Mouse (Mus musculus) liver, postnatal 0 days (tissue): ENCODE measurements at regions not wholly inside any gene's neighbourhood (a gene's known extent, or its start where the extent isn't known, plus 50 kb on each side); places are given as distances from the start of the nearest gene placed in this dataset.
A peak's percentile ranks its signal among the peaks of the same experiment; 100 is the strongest.

Experiments used
- ATAC-seq: fragments of 200-750 bp; cut with Nextera tagmentation; 2 replicates; pipeline ENCODE4 v1.8.0; 2017; ENCODE audit warnings: mild to moderate bottlenecking, moderate library complexity
- DNase-seq: peaks from one replicate; pipeline ENCODE4 v3.0.0-alpha.2; 2016
- H3K27ac ChIP-seq: fragments of 300-500 bp; sonication (generic); 2 replicates; pipeline ENCODE4 v1.5.1; 2014; ENCODE audit warnings: antibody characterized with exemption, moderate library complexity, mild to moderate bottlenecking, low read depth
- H3K27me3 ChIP-seq: fragments of 300-500 bp; sonication (generic); 2 replicates; pipeline ENCODE4 v1.6.1; 2014; ENCODE audit warnings: low read length, control low read depth, mixed read lengths; ENCODE audit not compliant: insufficient read depth
- H3K36me3 ChIP-seq: fragments of 300-500 bp; sonication (generic); replicated peaks from 2 replicates; pipeline ENCODE4 v1.6.1; 2014; ENCODE audit warnings: mild to moderate bottlenecking, control low read depth, low read length, moderate library complexity, mixed read lengths; ENCODE audit not compliant: insufficient read depth
- H3K4me1 ChIP-seq: fragments of 300-500 bp; sonication (generic); 2 replicates; pipeline ENCODE4 v1.6.1; 2014; ENCODE audit warnings: antibody characterized with exemption, mild to moderate bottlenecking, control low read depth; ENCODE audit not compliant: insufficient read depth
- H3K4me2 ChIP-seq: fragments of 300-500 bp; sonication (generic); 2 replicates; pipeline ENCODE4 v1.6.1; 2014; ENCODE audit warnings: low read depth, mild to moderate bottlenecking, low read length, moderate library complexity, mixed read lengths
- H3K4me3 ChIP-seq: fragments of 300-500 bp; sonication (generic); 2 replicates; pipeline ENCODE4 v1.5.1; 2014; ENCODE audit warnings: low read depth, low read length
- H3K9ac ChIP-seq: fragments of 300-500 bp; sonication (generic); replicated peaks from 2 replicates; pipeline ENCODE4 v1.6.1; 2014; ENCODE audit warnings: mild to moderate bottlenecking, moderate library complexity
- H3K9me3 ChIP-seq: fragments of 300-500 bp; sonication (generic); 2 replicates; pipeline ENCODE4 v1.6.1; 2016; ENCODE audit warnings: mild to moderate bottlenecking, control low read depth, low read length, mixed read lengths
- CTCF ChIP-seq: sonication (generic); IDR thresholded peaks from 2 replicates; pipeline ENCODE4 v1.5.1; 2016; ENCODE audit warnings: antibody characterized with exemption, low read depth
- EP300 ChIP-seq: IDR thresholded peaks from 2 replicates; pipeline ENCODE4 v1.6.1; 2016; ENCODE audit warnings: antibody characterized with exemption, low read depth, mild to moderate bottlenecking
- WGBS: fragments of 180-500 bp; shearing (Covaris S2); extraction: QIAGEN DNeasy Blood & Tissue Kit; methylation state at CpG from one replicate; pipeline ENCODE4 v1.1.7; 2014; ENCODE audit not compliant: insufficient replicate concordance; 5-methylcytosine and 5-hydroxymethylcytosine counted together

GRCm38 (mm10) chr10:92162473-92163011 is 559.7 kb downstream of the Nedd1 start:
- no peaks in the 10 kb centered on the region for H3K36me3 ChIP-seq
- H3K9ac ChIP-seq: no peak overlapping the region
- ATAC-seq (no peak), DNase-seq (peak; percentile 14)
- H3K27me3 ChIP-seq: peaks cover 4% of the 10 kb centered on the region; the same call in 1 of the 2 replicates
- no peak for TF ChIP-seq EP300
- H3K9me3 ChIP-seq: no peaks in the 10 kb centered on the region
- 2% methylated on average over 29 of the region's 29 CpGs for WGBS
- H3K4me3 ChIP-seq: 0 out of 2 replicates have a peak overlapping the region, but pooled peaks have one; percentile 5
- peak overlapping the region; percentile 45 for H3K4me2 ChIP-seq
- H3K27ac ChIP-seq: no peak overlapping the region
- H3K4me1 ChIP-seq: 0 out of 2 replicates have a peak, but pooled peaks cover 6% of the 10 kb centered on the region

- TF ChIP-seq EP300 (no peak), CTCF (no peak)
- Histone ChIP-seq H3K27me3 (peaks cover 4% of the 10 kb centered on the region; the same call in 1 of the 2 replicates), H3K4me2 (no peak overlapping the region), H3K9ac (no peak overlapping the region), H3K9me3 (no peaks in the 10 kb centered on the region), H3K36me3 (no peaks in the 10 kb centered on the region), H3K27ac (no peak overlapping the region), H3K4me1 (0 out of 2 replicates have a peak, but pooled peaks cover 6% of the 10 kb centered on the region), H3K4me3 (no peak overlapping the region)
- WGBS: 22% methylated on average over 9 of the region's 9 CpGs
- ATAC-seq (no peak), DNase-seq (no peak)
Observed at GRCm38 (mm10) chr10:92161501-92161900, 560.7 kb downstream of the Nedd1 start.

- Histone ChIP-seq H3K4me2 (no peak overlapping the region), H3K27me3 (no peaks in the 10 kb centered on the region), H3K9ac (no peak overlapping the region), H3K36me3 (no peaks in the 10 kb centered on the region), H3K4me3 (no peak overlapping the region), H3K4me1 (no peaks in the 10 kb centered on the region), H3K9me3 (no peaks in the 10 kb centered on the region), H3K27ac (no peak overlapping the region)
- DNase-seq: peak; percentile 43
- WGBS: 47% methylated on average over 3 of the region's 3 CpGs
- ATAC-seq: peak; percentile 99
- 0 out of 2 replicates have a peak, but pooled peaks have one; percentile 9 for TF ChIP-seq EP300
- TF ChIP-seq CTCF: no peak
Observed at GRCm38 (mm10) chr10:92146263-92146662, 576.0 kb downstream of the Nedd1 start.

- TF ChIP-seq CTCF (no peak), EP300 (no peak)
- WGBS: 67% methylated on average over 5 of the region's 5 CpGs
- no peaks in the 10 kb centered on the region for H3K4me1 ChIP-seq
- H3K4me2 ChIP-seq: no peak overlapping the region
- H3K27me3 ChIP-seq: no peaks in the 10 kb centered on the region
- ATAC-seq (no peak), DNase-seq (no peak)
- no peak overlapping the region for H3K4me3 ChIP-seq
- H3K9me3 ChIP-seq: no peaks in the 10 kb centered on the region
- H3K27ac ChIP-seq: no peak overlapping the region
- no peak overlapping the region for H3K9ac ChIP-seq
- no peaks in the 10 kb centered on the region for H3K36me3 ChIP-seq
Observed at GRCm38 (mm10) chr10:92135521-92135920, 586.7 kb downstream of the Nedd1 start.

GRCm38 (mm10) chr10:92112790-92113189 is 609.4 kb downstream of the Nedd1 start:
- no peak overlapping the region for H3K4me3 ChIP-seq
- no peak for DNase-seq
- no peak overlapping the region for H3K27ac ChIP-seq
- TF ChIP-seq CTCF (no peak), EP300 (no peak)
- H3K4me2 ChIP-seq: no peak overlapping the region
- no peak for ATAC-seq
- H3K27me3 ChIP-seq: no peaks in the 10 kb centered on the region
- H3K4me1 ChIP-seq: no peaks in the 10 kb centered on the region
- H3K9me3 ChIP-seq: no peaks in the 10 kb centered on the region
- H3K9ac ChIP-seq: no peak overlapping the region
- 28% methylated on average over 2 of the region's 2 CpGs for WGBS
- H3K36me3 ChIP-seq: no peaks in the 10 kb centered on the region

GRCm38 (mm10) chr10:92106331-92106730 is 615.9 kb downstream of the Nedd1 start:
- Histone ChIP-seq H3K9me3 (no peaks in the 10 kb centered on the region), H3K4me3 (no peak overlapping the region), H3K36me3 (no peaks in the 10 kb centered on the region), H3K4me2 (no peak overlapping the region), H3K27me3 (no peaks in the 10 kb centered on the region), H3K4me1 (no peaks in the 10 kb centered on the region), H3K27ac (no peak overlapping the region), H3K9ac (no peak overlapping the region)
- no peak for ATAC-seq
- no peak for TF ChIP-seq CTCF
- no peak for TF ChIP-seq EP300
- no peak for DNase-seq
- 67% methylated on average over 6 of the region's 6 CpGs for WGBS
